Mouse (Mus musculus) neural tube, embryonic 11.5 days (tissue): ENCODE data around the gene Bbs9. TPM values are rescaled to one million over a fixed set of nuclear protein-coding genes. Genes with fewer than 3 reads are reported as not detected.
A peak's percentile ranks its signal among the peaks of the same experiment; 100 is the strongest.

Experiments
- ATAC-seq: fragments of 200-750 bp; cut with Nextera tagmentation; 2 replicates; pipeline ENCODE4 v1.8.0; 2017; ENCODE audit warnings: moderate number of reproducible peaks, mild to moderate bottlenecking, moderate TSS enrichment, moderate library complexity; ENCODE audit not compliant: insufficient read depth, low FRiP score, low TSS enrichment
- DNase-seq: peaks from one replicate; pipeline ENCODE4 v3.0.0-alpha.2; 2015; ENCODE audit warnings: low spot score
- H3K27ac ChIP-seq: fragments of 300-500 bp; sonication (generic); 2 replicates; pipeline ENCODE4 v1.5.1; 2014; ENCODE audit warnings: low read depth, mild to moderate bottlenecking, low read length
- H3K27me3 ChIP-seq: fragments of 300-500 bp; sonication (generic); 2 replicates; pipeline ENCODE4 v1.6.1; 2014; ENCODE audit warnings: mild to moderate bottlenecking, low read length, mixed read lengths; ENCODE audit not compliant: control insufficient read depth, insufficient read depth
- H3K36me3 ChIP-seq: fragments of 300-500 bp; sonication (generic); 2 replicates; pipeline ENCODE4 v1.6.1; 2014; ENCODE audit warnings: mild to moderate bottlenecking, low read length, moderate library complexity, mixed read lengths; ENCODE audit not compliant: control insufficient read depth, insufficient read depth
- H3K4me1 ChIP-seq: fragments of 300-500 bp; sonication (generic); 2 replicates; pipeline ENCODE4 v1.6.1; 2014; ENCODE audit warnings: low read length, mixed read lengths; ENCODE audit not compliant: control insufficient read depth, insufficient read depth
- H3K4me2 ChIP-seq: fragments of 300-500 bp; sonication (generic); 2 replicates; pipeline ENCODE4 v1.6.1; 2014; ENCODE audit warnings: low read depth, mild to moderate bottlenecking, moderate library complexity
- H3K4me3 ChIP-seq: fragments of 300-500 bp; sonication (generic); 2 replicates; pipeline ENCODE4 v1.5.1; 2014; ENCODE audit warnings: low read depth, low read length
- H3K9ac ChIP-seq: fragments of 300-500 bp; sonication (generic); 2 replicates; pipeline ENCODE4 v1.6.1; 2014; ENCODE audit warnings: mild to moderate bottlenecking, low read length
- H3K9me3 ChIP-seq: fragments of 300-500 bp; sonication (generic); 2 replicates; pipeline ENCODE4 v1.6.1; 2016; ENCODE audit warnings: low read length; ENCODE audit not compliant: control insufficient read depth
- WGBS: fragments of 180-500 bp; shearing (Covaris S2); extraction: QIAGEN DNeasy Blood & Tissue Kit; methylation state at CpG from one replicate; pipeline ENCODE4 v1.1.7; 2014; 5-methylcytosine and 5-hydroxymethylcytosine counted together
- polyA plus RNA-seq: library from polyadenylated mRNA; unstranded; fragments of >200 nt; fragmentation: Nextera tagmentation; extraction: Ambion mirVana; gene quantifications from 2 replicates; pipeline ENCODE4 v1.2.1, GENCODE M21; 2014

Gene Bbs9
- polyA plus RNA-seq, 1 experiment from 2014 or later = 16.9 TPM

GRCm38 (mm10) chr9:22537767-22538373, 62.4 kb downstream of the Bbs9 start:
- no peak overlapping the region for H3K4me3 ChIP-seq
- H3K9ac ChIP-seq = no peak overlapping the region
- H3K27me3 ChIP-seq = no peaks in the 10 kb centered on the region
- H3K36me3 ChIP-seq = no peaks in the 10 kb centered on the region
- DNase-seq (no peak), ATAC-seq (no peak)
- H3K4me2 ChIP-seq = no peak overlapping the region
- H3K9me3 ChIP-seq = no peaks in the 10 kb centered on the region
- no peak overlapping the region for H3K27ac ChIP-seq
- no peaks in the 10 kb centered on the region for H3K4me1 ChIP-seq
- whole genome bisulfite sequencing = 93% methylated on average over 11 of the region's 11 CpGs

DNA sequence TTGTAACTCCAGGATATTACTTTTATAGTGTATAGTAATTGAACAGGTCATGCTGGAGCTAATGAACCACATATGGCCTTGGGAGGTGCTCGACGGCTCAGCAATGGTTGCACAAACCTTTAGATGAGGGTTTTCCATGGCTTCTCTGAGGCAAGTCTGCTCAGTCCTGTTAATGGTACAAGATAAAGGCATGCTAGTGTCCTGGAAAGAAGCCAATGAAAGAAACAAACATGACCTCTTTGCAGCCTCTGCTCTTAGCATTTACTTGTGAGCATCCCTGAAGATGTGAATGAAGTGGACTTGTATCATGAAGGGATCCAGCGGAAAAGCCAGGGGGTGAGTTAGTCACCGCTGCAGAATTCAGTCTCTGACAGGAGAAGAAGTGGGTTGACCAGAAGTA, 64.0 kb downstream of the Bbs9 start:
- 86% methylated on average over 4 of the region's 4 CpGs for WGBS
- H3K27me3 ChIP-seq = no peaks in the 10 kb centered on the region
- no peak overlapping the region for H3K9ac ChIP-seq
- no peaks in the 10 kb centered on the region for H3K9me3 ChIP-seq
- H3K27ac ChIP-seq = no peak overlapping the region
- H3K36me3 ChIP-seq = no peaks in the 10 kb centered on the region
- no peak for ATAC-seq
- H3K4me3 ChIP-seq = no peak overlapping the region
- H3K4me1 ChIP-seq = no peaks in the 10 kb centered on the region
- no peak overlapping the region for H3K4me2 ChIP-seq
- DNase-seq = no peak

GRCm38 (mm10) chr9:22541130-22541529, 65.6 kb downstream of the Bbs9 start:
- ATAC-seq (no peak), DNase-seq (no peak)
- Histone ChIP-seq H3K27ac (no peak overlapping the region), H3K9ac (no peak overlapping the region), H3K4me3 (no peak overlapping the region), H3K4me2 (no peak overlapping the region), H3K9me3 (no peaks in the 10 kb centered on the region), H3K27me3 (no peaks in the 10 kb centered on the region), H3K4me1 (no peaks in the 10 kb centered on the region), H3K36me3 (no peaks in the 10 kb centered on the region)
- WGBS = 86% methylated on average over 10 of the region's 10 CpGs

GRCm38 (mm10) chr9:22543467-22543866, 68.0 kb downstream of the Bbs9 start:
- Histone ChIP-seq H3K27ac (no peak overlapping the region), H3K36me3 (no peaks in the 10 kb centered on the region), H3K9me3 (no peaks in the 10 kb centered on the region), H3K4me3 (no peak overlapping the region), H3K4me2 (no peak overlapping the region), H3K4me1 (no peaks in the 10 kb centered on the region), H3K9ac (no peak overlapping the region), H3K27me3 (no peaks in the 10 kb centered on the region)
- ATAC-seq (no peak), DNase-seq (no peak)
- WGBS = 84% methylated on average over 5 of the region's 5 CpGs

DNA sequence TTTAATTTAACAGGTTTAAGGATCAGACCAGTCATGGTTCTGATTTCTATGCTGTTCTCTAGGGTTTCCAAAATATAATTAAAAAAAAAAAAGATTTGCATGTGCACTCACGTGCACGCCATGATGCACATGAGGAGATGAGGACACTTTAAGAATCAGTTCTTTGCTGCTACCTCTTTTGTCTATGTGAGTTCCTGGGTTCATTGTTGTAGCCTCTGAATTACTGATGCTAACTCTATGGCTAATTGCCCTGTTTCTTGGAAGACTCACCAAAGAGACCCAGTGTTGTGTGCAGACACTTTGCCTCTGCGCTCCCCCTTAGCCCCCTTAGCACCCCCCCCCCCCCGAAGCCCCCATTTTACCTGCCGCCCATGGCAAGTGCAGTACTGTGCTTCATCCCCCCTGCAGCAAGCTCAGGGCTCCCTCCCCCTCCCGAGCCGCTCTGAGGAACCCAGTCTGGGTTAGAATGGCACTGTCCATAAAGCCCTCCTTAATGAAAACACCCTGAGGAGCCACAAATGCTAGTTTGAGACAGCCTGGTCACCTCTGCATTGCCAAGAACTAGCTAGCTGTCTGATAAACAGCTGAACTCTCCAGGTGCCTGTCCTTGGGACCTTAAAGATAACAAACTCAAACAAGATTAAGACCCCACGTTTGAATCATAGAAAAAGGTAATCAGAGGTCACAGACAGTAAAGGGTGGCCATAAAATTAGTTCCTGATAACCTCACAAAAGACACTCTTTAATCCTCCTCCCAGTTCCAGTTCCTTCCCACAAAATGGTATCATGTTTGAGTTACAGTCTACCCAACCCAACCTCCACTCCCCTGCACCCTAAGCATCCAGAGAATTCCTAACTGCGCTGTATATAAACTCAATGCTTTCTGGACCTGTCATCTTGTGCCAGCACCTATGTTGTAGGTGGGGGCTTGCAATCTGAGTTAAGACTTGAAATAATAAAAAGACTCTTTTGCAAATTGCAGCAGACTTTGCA, 69.1 kb downstream of the Bbs9 start:
- Histone ChIP-seq H3K4me1 (no peaks in the 10 kb centered on the region), H3K27ac (no peak overlapping the region), H3K9ac (no peak overlapping the region), H3K27me3 (no peaks in the 10 kb centered on the region), H3K4me2 (no peak overlapping the region), H3K4me3 (no peak overlapping the region), H3K36me3 (no peaks in the 10 kb centered on the region), H3K9me3 (no peaks in the 10 kb centered on the region)
- ATAC-seq (no peak), DNase-seq (no peak)
- 48% methylated on average over 9 of the region's 9 CpGs for WGBS

DNA sequence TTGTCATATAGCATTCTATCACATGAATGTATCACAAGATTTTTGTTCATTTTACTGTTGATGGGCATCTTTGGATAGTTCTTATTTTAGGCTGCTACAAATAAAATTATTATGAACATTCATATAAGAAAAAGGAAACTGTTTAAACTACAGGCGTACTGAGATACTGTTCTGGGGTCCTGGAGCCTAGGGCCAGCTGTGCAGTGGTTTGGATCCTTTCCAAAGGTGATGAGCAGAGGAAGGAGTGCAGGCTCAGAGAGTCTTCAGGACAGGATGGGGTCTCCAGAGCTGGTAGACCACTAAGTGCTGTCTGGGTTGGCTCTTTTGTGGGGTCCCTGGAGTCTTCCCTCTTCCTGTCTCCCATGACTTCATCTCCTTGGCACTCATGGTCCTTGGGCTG, 75.8 kb downstream of the Bbs9 start:
- Histone ChIP-seq H3K4me2 (no peak overlapping the region), H3K9ac (no peak overlapping the region), H3K4me3 (no peak overlapping the region), H3K9me3 (no peaks in the 10 kb centered on the region), H3K27ac (no peak overlapping the region), H3K36me3 (no peaks in the 10 kb centered on the region), H3K4me1 (no peaks in the 10 kb centered on the region), H3K27me3 (no peaks in the 10 kb centered on the region)
- no peak for ATAC-seq
- no peak for DNase-seq
- 81% methylated on average over 1 of the region's 1 CpGs for WGBS

- no peak for DNase-seq
- no peak for ATAC-seq
- WGBS = 75% methylated on average over 5 of the region's 5 CpGs
Observed at GRCm38 (mm10) chr9:22556076-22556475, 80.6 kb downstream of the Bbs9 start.

GRCm38 (mm10) chr9:22557467-22557866, 82.0 kb downstream of the Bbs9 start:
- peak; percentile 66 for DNase-seq
- H3K9ac ChIP-seq = no peak overlapping the region
- no peak overlapping the region for H3K27ac ChIP-seq
- ATAC-seq = no peak
- no peaks in the 10 kb centered on the region for H3K9me3 ChIP-seq
- no peak overlapping the region for H3K4me2 ChIP-seq
- 39% methylated on average over 13 of the region's 13 CpGs for WGBS
- H3K36me3 ChIP-seq = no peaks in the 10 kb centered on the region
- no peaks in the 10 kb centered on the region for H3K27me3 ChIP-seq
- no peaks in the 10 kb centered on the region for H3K4me1 ChIP-seq
- no peak overlapping the region for H3K4me3 ChIP-seq

More at GRCm38 (mm10) chr9:22556076-22556475, 80.6 kb downstream of the Bbs9 start:
- no peaks in the 10 kb centered on the region for H3K4me1 ChIP-seq
- H3K4me2 ChIP-seq = no peak overlapping the region
- H3K4me3 ChIP-seq = no peak overlapping the region
- no peaks in the 10 kb centered on the region for H3K9me3 ChIP-seq
- H3K27ac ChIP-seq = no peak overlapping the region
- no peaks in the 10 kb centered on the region for H3K36me3 ChIP-seq
- H3K27me3 ChIP-seq = no peaks in the 10 kb centered on the region
- no peak overlapping the region for H3K9ac ChIP-seq
